11 mouse cellular contexts compared by ENCODE assay signal in genomic region chr6:92413982-92414381, GRCm38 (mm10).
DNase-seq lines count a peak whose midpoint lies in the region; ATAC-seq and TF ChIP-seq lines count a peak whose summit lies in the region.
"Had no signal": no experiment of that assay in that cellular context is flagged by ENCODE, and none has a peak within 500 bp of the region (broad histone marks: within the 10 kb centered on the region; RNA-seq: fewer than 3 reads in every experiment).

No protein-coding gene starts in this region.

- no peak for TF ChIP-seq CTCF in heart, adult 2 months (IDR thresholded peaks at IDR 0.05)

- peak; percentile 56; the same call in 1 of the 2 replicates for ATAC-seq in lung, embryonic 15.5 days (ENCODE audit: borderline replicate concordance, extremely low read depth, low FRiP score, low TSS enrichment)
- no peak for ATAC-seq in forebrain, embryonic 15.5 days (replicated peaks)
- no peak for ATAC-seq in limb, embryonic 15.5 days (ENCODE audit: insufficient number of reproducible peaks, low FRiP score, low TSS enrichment, low read depth)
- no peak; the same call in 1 of the 2 replicates for ATAC-seq in stomach, embryonic 16.5 days (ENCODE audit: insufficient read depth, low FRiP score)
- ATAC-seq: liver, embryonic 12.5 days had no signal

- no peak for TF ChIP-seq POLR2A in heart, adult 2 months (IDR thresholded peaks at IDR 0.05; ENCODE audit: insufficient read depth, low read depth, low read length)

- intact Hi-C loops in heart, adult 2 months (cut with DNase I): no loop called here

- H3K27ac ChIP-seq in lung, embryonic 15.5 days: peak overlapping the region; percentile 84
- peak overlapping the region; percentile 78 for H3K27ac ChIP-seq in forebrain, embryonic 15.5 days (replicated peaks)
- H3K27ac ChIP-seq in limb, embryonic 15.5 days: peak overlapping the region; percentile 82
- H3K27ac ChIP-seq in stomach, embryonic 16.5 days (ENCODE audit: low read length): peak overlapping the region; percentile 90
- no peak overlapping the region for H3K27ac ChIP-seq in heart, adult 2 months
- H3K27ac ChIP-seq: liver, embryonic 12.5 days had no signal

- no peaks in the 10 kb centered on the region for H3K9me3 ChIP-seq in lung, embryonic 15.5 days
- H3K9me3 ChIP-seq in forebrain, embryonic 15.5 days: no peaks in the 10 kb centered on the region
- no peaks in the 10 kb centered on the region for H3K9me3 ChIP-seq in limb, embryonic 15.5 days
- no peaks in the 10 kb centered on the region for H3K9me3 ChIP-seq in stomach, embryonic 16.5 days (replicated peaks; ENCODE audit: control insufficient read depth, low read length)
- H3K9me3 ChIP-seq: liver, embryonic 12.5 days had no signal

- no peak for TF ChIP-seq EP300 in heart, adult 2 months (IDR thresholded peaks at IDR 0.05; ENCODE audit: insufficient read depth, low read depth, low read length)

- no peak overlapping the region for H3K4me3 ChIP-seq in lung, embryonic 15.5 days
- no peak overlapping the region for H3K4me3 ChIP-seq in forebrain, embryonic 15.5 days
- H3K4me3 ChIP-seq in limb, embryonic 15.5 days: no peak overlapping the region
- H3K4me3 ChIP-seq in stomach, embryonic 16.5 days (replicated peaks; ENCODE audit: low read length): no peak overlapping the region
- H3K4me3 ChIP-seq in heart, adult 2 months: no peak overlapping the region
- H3K4me3 ChIP-seq: liver, embryonic 12.5 days had no signal

- H3K4me1 ChIP-seq in lung, embryonic 15.5 days: peaks cover 18% of the 10 kb centered on the region
- peaks cover 19% of the 10 kb centered on the region for H3K4me1 ChIP-seq in forebrain, embryonic 15.5 days
- H3K4me1 ChIP-seq in limb, embryonic 15.5 days: peaks cover 22% of the 10 kb centered on the region
- H3K4me1 ChIP-seq in stomach, embryonic 16.5 days (ENCODE audit: control insufficient read depth, insufficient read depth, low read length): peaks cover 15% of the 10 kb centered on the region
- H3K4me1 ChIP-seq in heart, adult 2 months (ENCODE audit: control insufficient read depth, insufficient read depth, low read length): no peaks in the 10 kb centered on the region
- H3K4me1 ChIP-seq: liver, embryonic 12.5 days had no signal

- H3K79me2 ChIP-seq in heart, adult 2 months (replicated peaks; ENCODE audit: control insufficient read depth, insufficient read depth, low read length): no peaks in the 10 kb centered on the region

- peaks cover 12% of the 10 kb centered on the region for H3K36me3 ChIP-seq in lung, embryonic 15.5 days
- peaks cover 3% of the 10 kb centered on the region; the same call in 1 of the 2 replicates for H3K36me3 ChIP-seq in forebrain, embryonic 15.5 days
- peaks cover 14% of the 10 kb centered on the region for H3K36me3 ChIP-seq in limb, embryonic 15.5 days
- peaks cover 14% of the 10 kb centered on the region for H3K36me3 ChIP-seq in stomach, embryonic 16.5 days (ENCODE audit: control insufficient read depth, insufficient read depth, low read length)
- no peaks in the 10 kb centered on the region; the same call in 1 of the 2 replicates for H3K36me3 ChIP-seq in heart, adult 2 months (ENCODE audit: control insufficient read depth, insufficient read depth, low read length)
- H3K36me3 ChIP-seq: liver, embryonic 12.5 days had no signal

- no peak overlapping the region for H3K4me2 ChIP-seq in lung, embryonic 15.5 days
- no peak overlapping the region for H3K4me2 ChIP-seq in forebrain, embryonic 15.5 days (replicated peaks)
- H3K4me2 ChIP-seq in limb, embryonic 15.5 days: no peak overlapping the region
- H3K4me2 ChIP-seq in stomach, embryonic 16.5 days (ENCODE audit: low read depth, low read length): no peak overlapping the region
- H3K4me2 ChIP-seq: heart, embryonic 11.5 days; liver, embryonic 12.5 days had no signal

- H3K27me3 ChIP-seq in lung, embryonic 15.5 days: no peaks in the 10 kb centered on the region
- H3K27me3 ChIP-seq in forebrain, embryonic 15.5 days: no peaks in the 10 kb centered on the region
- no peaks in the 10 kb centered on the region for H3K27me3 ChIP-seq in limb, embryonic 15.5 days
- H3K27me3 ChIP-seq in stomach, embryonic 16.5 days (ENCODE audit: control insufficient read depth, insufficient read depth, low read length): no peaks in the 10 kb centered on the region
- no peaks in the 10 kb centered on the region for H3K27me3 ChIP-seq in heart, adult 2 months (ENCODE audit: control insufficient read depth, insufficient read depth, low read length)
- H3K27me3 ChIP-seq: liver, embryonic 12.5 days had no signal

- DNase-seq in lung, postnatal 36 days: no peak
- DNase-seq in heart, adult 9 months (ENCODE audit: low spot score in 2 of 2): no peak
- DNase-seq in heart, adult 2 months: no peak
- DNase-seq: kidney, adult 11 months; layer of hippocampus, adult 9-11 months had no signal

- 47% methylated on average over 1 of the region's 1 CpGs for WGBS in lung, embryonic 15.5 days
- WGBS in forebrain, embryonic 15.5 days: 61% methylated on average over 1 of the region's 1 CpGs
- WGBS in limb, embryonic 15.5 days: 25% methylated on average over 1 of the region's 1 CpGs
- WGBS in stomach, embryonic 16.5 days: 32% methylated on average over 1 of the region's 1 CpGs
- WGBS in heart, adult 2 months: 83% methylated on average over 1 of the region's 1 CpGs

- no peak overlapping the region for H3K9ac ChIP-seq in lung, embryonic 15.5 days
- no peak overlapping the region for H3K9ac ChIP-seq in forebrain, embryonic 15.5 days (replicated peaks)
- H3K9ac ChIP-seq in limb, embryonic 15.5 days: no peak overlapping the region
- no peak overlapping the region for H3K9ac ChIP-seq in stomach, embryonic 16.5 days (ENCODE audit: low read length)
- no peak overlapping the region for H3K9ac ChIP-seq in heart, adult 2 months (ENCODE audit: low read depth, low read length)
- H3K9ac ChIP-seq: liver, embryonic 12.5 days had no signal
